Mouse (Mus musculus): ENCODE results near the gene Sema4g. TPM values are rescaled to one million over a fixed set of nuclear protein-coding genes. Genes with fewer than 3 reads are reported as not detected.

Gene Sema4g
- total RNA-seq, 1 experiment from 2014 or later: 0.32 TPM

DNA sequence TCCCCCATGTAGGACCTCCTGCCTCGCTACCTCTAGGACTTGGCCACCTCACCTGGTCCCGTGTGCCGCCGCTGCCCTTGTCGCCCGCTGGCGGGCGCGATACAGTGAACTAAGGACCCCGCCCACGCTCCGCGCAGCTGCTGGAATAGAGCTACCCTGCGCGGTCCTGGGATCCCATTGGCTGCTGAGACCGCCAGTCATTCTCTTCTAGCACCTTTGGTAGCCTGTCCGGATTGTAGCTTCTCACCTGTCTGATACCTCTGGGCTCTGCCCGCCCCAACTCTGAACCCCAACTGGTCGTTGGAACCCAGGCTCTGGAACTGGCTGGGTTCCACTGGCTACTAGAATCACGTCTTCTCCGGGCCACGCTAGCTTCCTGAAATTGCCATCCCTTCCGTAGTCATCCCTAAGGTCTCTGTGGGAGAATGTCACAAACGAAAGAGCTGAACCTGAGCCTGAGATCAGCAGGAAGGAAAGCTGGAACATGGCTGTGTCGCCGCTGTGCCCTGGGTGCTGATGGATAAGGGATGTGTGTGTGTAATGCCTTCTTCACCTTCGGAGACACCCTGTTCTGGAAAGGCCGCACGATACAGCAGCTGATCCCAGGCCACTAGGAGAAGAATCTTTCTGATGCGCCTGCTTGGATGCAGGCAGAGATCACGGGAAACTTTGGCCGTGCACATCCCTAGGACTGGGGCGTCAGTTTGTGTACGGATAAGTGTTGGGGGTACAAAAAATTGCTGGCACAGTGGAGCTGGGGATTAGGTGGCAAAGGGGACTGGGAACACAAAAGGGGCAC, 57.8 kb downstream of the Sema4g start:
- peak; percentile 24; the same call in 1 of the 2 replicates for ATAC-seq (replicated peaks; ENCODE audit: low read depth, poor library complexity, severe bottlenecking)

DNA sequence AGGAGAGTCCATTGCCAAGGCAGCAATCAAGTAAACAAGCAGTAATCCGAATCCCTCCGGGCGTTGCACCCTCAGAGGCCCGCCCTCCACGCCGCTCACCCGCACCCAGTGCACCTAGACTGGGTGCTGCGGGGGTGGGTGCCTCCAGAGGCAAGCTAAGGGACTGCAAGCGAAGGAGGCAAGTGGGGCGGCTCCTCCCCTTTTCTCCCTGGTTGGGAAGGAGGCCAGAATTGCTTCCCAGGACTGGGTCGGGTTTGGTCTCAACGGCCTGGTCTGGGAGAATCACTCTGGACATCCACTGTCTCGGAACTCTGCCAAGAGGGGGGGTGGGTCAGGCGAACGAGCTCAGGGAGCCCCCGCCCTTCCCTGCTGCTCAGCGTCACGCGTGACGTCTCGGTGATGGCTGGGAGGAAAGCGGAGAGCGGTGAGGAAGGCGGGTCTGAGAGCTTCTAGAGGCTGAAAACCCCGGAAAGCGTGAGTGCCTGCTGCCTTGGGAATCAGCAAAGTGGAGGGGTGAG, 58.6 kb downstream of the Sema4g start, which contains the start of gene Sfxn3:
Sfxn3 (plus strand) TSS at position 87 of the 518 bp plus-strand sequence.
- peak; percentile 83 for ATAC-seq (replicated peaks; ENCODE audit: low read depth, poor library complexity, severe bottlenecking)

GRCm38 (mm10) chr19:45047935-45048643, 59.2 kb downstream of the Sema4g start:
- ATAC-seq (replicated peaks; ENCODE audit: low read depth, poor library complexity, severe bottlenecking): peak; percentile 57

GRCm38 (mm10) chr19:45048644-45049365, 59.9 kb downstream of the Sema4g start:
- no peak for ATAC-seq (replicated peaks; ENCODE audit: low read depth, poor library complexity, severe bottlenecking)

DNA sequence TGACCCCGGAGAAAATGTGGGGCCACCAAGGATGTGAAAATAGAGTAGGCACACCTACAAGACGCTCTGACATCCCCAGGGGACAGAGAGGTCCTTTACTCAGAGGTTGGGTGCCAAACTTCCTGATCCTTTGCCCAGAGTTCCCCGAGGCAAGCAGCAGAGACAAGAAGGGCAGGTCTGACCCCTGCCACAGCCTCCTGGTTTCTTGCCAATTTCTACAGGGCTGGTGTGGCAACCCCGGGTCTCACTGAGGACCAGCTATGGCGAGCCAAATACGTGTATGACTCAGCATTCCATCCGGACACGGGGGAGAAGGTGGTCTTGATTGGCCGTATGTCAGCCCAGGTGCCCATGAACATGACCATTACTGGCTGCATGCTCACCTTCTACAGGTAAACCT, 60.6 kb downstream of the Sema4g start:
- no peak for ATAC-seq (replicated peaks; ENCODE audit: low read depth, poor library complexity, severe bottlenecking)

Other genes starting within 250 kb of the Sema4g start
- gene Pax2, start 233.1 kb upstream of the Sema4g start, total RNA-seq (2017): not detected in 2 replicates
- 48.8 and 52.4 TPM in 2 replicates for gene Slf2, start 58.0 kb upstream of the Sema4g start, total RNA-seq (2017)
- gene Twnk, start 16.6 kb downstream of the Sema4g start, total RNA-seq (2017): 31.0 and 32.2 TPM in 2 replicates
- gene Mrpl43, start 17.3 kb downstream of the Sema4g start, total RNA-seq (2017): 19.0 and 36.4 TPM in 2 replicates
- 14.2 and 16.9 TPM in 2 replicates for gene Lzts2, start 25.3 kb downstream of the Sema4g start, total RNA-seq (2017)
- gene Pdzd7, start 56.6 kb downstream of the Sema4g start, total RNA-seq (2017): 0.23 TPM in 1 of 2 replicates, not detected in the other
- gene Sfxn3, start 58.4 kb downstream of the Sema4g start, total RNA-seq (2017): 8.6 and 11.0 TPM in 2 replicates
- 0.50 and 1.1 TPM in 2 replicates for gene Kazald1, start 86.1 kb downstream of the Sema4g start, total RNA-seq (2017)
- not detected in 2 replicates for gene Tlx1, start 161.6 kb downstream of the Sema4g start, total RNA-seq (2017)
- not detected in 2 replicates for gene Lbx1, start 246.7 kb downstream of the Sema4g start, total RNA-seq (2017)

All from common myeloid progenitor, adult 5-6 weeks (primary cell).